Mouse (Mus musculus): Measurements from ENCODE around the gene Myadml2. TPM values are rescaled to one million over a fixed set of nuclear protein-coding genes. Genes with fewer than 3 reads are reported as not detected.

Myadml2 gene
- total RNA-seq, 2 experiments from 2014 or later = 111 to 136 TPM

DNA sequence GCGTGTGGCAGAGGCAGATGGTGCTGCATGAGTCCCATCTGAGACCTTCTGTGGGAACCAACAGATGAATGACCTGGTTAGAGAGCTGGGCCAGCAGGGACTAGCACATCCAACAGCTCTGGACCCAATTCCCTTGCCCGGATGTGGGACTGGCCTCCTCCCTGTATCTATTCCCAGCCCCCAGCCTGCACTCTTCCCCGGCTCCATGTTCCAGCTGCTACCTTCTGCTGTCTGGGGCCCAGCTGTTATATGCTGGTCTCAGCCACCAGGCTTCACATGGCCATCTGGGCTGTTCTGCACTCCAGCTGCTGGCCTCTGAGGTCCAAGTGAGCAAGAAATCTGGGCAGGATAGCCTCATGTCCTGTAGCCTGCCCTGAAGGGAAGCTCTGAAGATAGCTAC lies 17.4 kb upstream of the Myadml2 start:
- peak; percentile 44 for DNase-seq
- intact Hi-C loops (cut with DNase I; ENCODE audit: low total_unique reads) = no loop called here

DNA sequence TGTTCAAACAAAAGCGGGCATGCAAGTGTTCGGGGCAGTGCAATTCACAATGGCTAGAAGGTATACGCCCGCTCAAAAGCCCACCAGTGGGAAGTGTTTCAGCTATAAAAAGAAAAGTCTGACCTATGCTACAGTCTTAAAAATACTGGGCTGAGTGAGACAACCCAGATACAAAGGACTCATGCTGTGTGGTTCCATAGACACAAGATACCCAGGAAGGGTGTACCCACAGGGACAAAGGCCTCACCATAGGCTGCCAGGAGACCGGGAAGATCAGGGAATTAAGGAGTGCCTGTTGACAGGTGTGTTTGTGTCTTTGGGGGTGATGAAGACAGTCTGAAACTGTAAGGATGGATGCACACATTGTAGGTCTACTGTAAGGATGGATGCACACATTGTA lies 15.8 kb upstream of the Myadml2 start:
- intact Hi-C loops (cut with DNase I; ENCODE audit: low total_unique reads) = no loop called here
- DNase-seq = no peak

DNA sequence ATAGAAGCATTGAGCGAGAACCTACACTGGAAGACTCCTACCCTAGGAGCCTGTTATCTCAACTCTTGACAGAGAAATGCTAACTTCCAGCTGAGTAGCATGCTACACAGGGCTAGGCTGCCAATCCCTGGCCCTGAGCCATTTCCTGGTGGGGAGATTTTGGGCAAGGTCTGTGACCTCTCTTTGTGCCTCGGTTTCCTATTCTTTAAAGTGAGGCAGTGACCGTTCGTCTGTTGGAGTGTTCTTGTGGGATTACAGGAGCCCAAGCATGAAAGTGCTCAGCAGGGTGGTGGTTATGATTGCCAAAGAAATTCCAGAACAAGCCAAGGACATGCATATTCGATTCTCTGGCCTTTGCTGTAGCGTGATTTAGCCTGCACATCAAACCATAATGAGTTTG lies 14.8 kb upstream of the Myadml2 start:
- DNase-seq = no peak
- intact Hi-C loops (cut with DNase I; ENCODE audit: low total_unique reads) = no loop called here

DNA sequence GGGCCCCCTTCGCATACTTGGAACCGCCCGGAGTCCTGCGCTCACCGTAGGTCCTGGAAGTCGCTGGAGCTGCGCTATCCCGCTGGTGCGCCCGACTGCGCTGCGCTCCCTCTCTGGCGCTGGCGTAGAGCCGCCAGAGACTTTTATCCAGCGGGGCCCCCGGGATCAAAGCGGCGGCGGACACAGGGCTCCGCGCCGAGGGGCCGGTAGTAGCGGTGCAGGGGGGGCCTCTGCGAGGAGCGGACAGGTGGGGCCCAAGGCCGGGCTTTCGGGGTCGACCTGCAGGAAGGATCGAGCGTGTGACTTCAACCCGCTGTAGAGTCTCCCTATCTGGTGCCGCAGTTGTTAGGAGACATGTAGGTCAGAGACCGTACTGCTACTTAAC lies 13.1 kb upstream of the Myadml2 start, which contains the start of gene Notum:
Gene Notum, minus strand, starts transcription at position 100 of the 385 bp plus-strand sequence.
- intact Hi-C loops (cut with DNase I; ENCODE audit: low total_unique reads) = loop anchor here (2.0 kb wide), 1 partner anchor 50 kb away; no protein-coding TSS in a partner anchor
- DNase-seq = no peak

DNA sequence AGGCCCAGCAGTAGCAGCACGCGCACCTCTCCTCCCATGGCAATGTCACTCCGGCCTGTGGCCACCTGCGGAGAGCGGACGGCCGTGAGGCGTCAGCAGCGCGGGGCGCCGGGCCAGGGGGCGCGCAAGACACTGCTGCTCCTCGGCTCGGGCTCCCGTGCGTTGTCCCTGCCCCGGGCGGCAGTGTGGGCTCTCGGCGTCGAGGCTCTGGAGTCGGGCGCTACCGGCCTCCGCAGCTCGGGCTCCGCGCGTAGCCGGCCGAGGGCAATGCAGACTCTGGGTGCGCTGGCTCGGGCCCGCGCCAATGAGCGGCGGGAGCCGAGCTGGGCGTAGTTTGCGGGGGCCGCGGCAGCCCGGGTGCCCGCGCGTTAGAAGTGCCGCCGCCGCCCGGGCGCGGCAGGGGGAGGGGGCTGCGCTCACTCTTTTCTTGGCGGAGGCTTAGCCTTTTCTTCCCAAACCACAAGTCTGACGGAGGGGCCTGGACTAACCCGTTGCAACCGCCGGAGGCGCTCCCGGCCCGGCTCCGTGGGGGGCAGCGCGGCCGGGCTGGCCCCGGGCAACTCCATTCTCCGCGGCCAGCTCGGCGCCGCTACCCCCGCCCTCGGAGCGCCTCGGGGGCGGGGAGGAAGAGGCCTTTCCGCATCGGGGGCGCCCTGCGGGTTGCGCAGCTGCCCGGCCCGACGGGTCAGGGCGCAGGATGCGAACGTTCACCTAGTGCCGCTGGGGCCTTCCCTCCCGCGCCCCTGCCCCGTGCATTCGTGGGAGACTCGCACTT lies 12.5 kb upstream of the Myadml2 start:
- intact Hi-C loops (cut with DNase I; ENCODE audit: low total_unique reads) = loop anchor here (2.0 kb wide), 1 partner anchor 50 kb away; no protein-coding TSS in a partner anchor
- peak; percentile 54 for DNase-seq

DNA sequence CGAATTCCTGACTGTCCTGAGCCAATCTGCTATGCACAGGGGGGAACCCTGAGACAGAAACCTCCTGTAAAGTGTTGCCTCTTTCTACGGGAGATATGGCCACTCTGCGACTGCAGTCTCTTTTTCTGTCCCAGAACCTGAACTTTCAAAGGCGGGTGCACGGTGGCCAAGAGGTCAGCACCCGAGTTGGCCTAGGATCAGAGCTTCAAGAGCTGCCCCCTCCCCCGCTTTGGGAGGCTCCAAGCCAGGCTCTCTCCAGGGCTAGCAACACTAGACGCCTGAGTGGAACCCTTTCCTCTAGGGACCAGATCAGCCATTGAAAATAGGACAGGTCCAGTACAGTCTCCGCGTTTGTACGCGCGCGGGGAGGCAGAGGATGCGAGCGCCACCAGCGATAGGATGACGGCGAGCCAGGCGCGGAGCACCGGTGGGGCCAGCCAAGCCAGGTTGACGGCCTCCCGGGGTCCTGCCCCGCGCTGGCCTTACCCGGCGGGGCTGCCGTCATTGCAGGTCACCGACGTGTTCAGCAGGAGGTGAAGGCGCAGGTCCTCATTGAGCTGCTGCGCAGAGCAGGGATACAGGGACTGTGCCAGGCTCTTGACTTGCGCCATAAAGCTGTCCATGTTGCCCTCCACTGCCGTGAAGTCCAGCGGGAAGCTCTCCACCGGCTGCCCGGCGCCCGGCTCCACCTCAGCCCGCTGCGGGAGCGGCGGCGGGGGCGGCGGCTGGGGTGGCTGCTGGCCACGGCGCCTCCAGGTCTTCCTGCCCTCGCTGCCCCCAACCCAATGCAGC lies 11.7 kb upstream of the Myadml2 start:
- intact Hi-C loops (cut with DNase I; ENCODE audit: low total_unique reads) = loop anchor here (2.0 kb wide), 1 partner anchor 51 kb away; no protein-coding TSS in a partner anchor
- DNase-seq = no peak

DNA sequence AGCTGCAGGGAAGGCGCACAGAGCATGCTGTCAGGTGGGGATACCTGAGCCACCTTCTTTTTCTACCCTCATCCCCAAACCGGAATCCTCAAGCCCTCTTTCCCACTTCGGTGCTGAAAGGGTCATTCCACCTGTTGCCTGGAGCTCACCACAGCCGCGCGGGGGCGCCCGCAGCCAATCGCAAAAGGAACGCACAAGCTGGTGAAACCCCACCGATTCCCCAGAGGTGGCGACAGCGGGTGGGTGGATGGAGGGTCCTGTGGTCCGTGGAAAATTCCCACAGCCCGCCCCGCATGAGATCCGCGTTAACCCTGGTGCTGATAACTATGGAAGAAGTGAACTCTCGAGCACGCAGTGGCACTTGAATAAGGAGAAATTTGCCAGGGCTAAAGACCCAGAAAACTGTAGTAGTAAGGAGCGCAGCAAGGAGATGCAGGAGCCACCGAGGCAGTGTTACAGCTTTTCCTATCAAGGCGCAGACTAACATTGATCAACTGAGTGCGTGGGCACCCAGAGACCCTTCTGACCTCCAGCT lies 11.0 kb upstream of the Myadml2 start:
- peak; percentile 82 for DNase-seq
- intact Hi-C loops (cut with DNase I; ENCODE audit: low total_unique reads) = no loop called here

DNA sequence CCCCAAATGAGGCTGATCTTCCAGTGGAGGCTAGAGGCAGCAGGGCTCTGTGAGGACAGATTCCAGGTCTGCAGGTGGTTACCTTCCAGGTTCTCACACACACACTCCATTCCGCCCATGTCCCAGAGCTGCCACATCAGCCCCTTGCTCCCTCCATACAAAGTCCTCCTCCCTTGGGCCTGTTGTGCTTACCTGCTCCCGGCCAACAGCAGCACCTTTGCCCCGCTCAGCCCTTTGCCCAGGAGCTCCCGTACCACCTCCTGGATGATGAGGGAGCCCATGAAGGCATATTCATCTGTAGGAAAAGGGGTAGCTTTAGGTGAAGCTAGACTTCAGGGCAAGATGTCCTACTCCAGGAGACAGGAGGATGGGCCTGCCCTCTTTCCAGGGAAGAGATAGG lies 9.3 kb upstream of the Myadml2 start:
- intact Hi-C loops (cut with DNase I; ENCODE audit: low total_unique reads) = no loop called here
- DNase-seq = no peak

DNA sequence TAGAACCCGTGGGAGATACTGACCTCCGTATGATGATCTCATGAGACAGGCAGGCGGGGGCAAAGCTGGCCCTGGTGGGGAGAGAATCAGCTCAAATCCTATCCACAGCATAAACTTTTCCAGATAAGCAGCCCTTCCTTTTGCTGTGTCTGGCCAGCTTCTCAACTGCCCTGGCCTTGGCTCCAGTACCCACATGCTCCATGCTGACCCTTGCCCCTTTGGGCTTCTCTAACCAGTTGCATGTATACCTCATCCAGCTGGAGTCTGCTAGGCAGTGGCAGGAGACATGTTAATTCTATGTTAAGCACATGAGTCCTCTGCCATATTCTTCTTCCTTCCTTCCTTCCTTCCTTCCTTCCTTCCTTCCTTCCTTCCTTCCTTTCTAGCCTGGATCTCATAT lies 6.8 kb upstream of the Myadml2 start:
- intact Hi-C loops (cut with DNase I; ENCODE audit: low total_unique reads) = no loop called here
- DNase-seq = no peak

DNA sequence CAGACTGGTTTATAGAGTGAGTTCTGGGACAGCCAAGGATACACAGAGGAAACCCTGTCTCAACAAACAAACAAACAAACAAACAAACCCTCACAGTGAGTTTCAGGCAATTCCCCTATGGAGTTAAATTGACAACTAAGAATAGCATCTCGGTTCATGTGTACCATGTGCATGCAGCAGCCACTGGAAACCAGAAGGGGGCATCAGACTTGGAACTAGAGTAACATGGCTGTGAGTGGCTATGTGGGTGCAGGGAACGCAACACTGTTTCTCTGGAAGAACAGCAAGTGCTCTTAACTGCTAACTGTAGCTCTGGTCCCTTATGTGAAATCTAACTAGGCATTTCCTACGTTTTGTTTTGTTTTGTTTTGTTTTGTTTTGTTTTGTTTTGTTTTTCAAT lies 3.9 kb upstream of the Myadml2 start:
- DNase-seq = no peak
- intact Hi-C loops (cut with DNase I; ENCODE audit: low total_unique reads) = no loop called here

DNA sequence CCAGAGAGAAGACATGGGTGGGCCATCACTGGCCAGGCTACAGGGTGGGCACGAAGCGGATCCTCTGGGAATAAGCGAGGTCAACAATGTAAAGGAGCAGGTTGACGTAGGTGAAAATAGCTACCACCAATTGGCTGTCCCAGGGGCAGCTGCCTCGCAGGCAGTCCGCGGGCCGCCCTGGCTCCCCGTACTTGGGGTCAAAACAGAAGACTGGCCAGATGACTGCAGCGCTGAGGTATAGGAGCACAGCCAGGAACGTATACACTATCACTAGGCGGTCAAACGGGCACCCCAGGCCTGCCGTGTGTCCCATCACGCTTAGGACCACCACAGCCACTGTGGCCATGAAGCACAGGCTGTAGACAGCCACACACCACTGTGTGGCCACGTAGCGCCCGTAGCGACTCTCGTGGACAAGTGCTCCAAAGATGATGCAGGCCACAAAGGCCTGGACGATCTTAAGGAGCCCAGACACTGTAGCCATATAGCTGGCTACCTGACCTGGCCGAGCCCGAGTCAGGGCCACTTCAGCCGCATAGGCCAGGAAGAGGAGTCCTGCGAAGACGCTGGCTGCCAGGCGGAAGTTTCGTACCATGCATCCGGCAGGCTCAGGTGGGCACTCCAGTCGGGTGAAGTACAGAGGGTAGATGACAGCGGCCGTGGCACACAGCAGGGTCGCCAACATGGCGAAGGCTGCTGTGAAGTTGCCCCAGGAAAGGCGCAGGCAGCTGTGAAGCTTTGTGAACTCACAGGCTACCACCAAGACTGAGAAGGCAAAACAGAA lies 719 bp downstream of the Myadml2 start:
- intact Hi-C loops (cut with DNase I; ENCODE audit: low total_unique reads) = no loop called here
- DNase-seq = no peak

DNA sequence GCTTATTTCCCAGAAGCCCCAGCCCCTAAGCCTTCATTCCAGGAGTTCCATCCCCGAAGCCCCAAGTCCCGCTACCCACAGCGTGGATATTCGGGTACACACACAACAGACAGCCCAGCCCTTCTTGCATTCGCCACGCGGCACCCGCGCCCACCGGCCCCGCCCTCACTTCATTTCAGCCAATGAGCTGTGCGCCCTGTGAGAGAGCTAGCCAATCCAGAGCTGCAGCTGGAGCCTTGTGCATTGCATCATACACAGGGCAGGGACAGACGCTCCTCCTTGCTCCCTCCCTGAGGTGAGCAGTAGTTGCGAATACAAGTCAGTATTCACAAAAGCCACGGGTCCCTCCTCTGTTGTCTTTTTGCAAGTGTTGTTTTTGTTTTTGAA lies 4.4 kb downstream of the Myadml2 start, which contains the start of gene Pycr1:
Gene Pycr1, minus strand, starts transcription at position 169 of the 387 bp plus-strand sequence.
- DNase-seq = peak; percentile 94
- intact Hi-C loops (cut with DNase I; ENCODE audit: low total_unique reads) = no loop called here

DNA sequence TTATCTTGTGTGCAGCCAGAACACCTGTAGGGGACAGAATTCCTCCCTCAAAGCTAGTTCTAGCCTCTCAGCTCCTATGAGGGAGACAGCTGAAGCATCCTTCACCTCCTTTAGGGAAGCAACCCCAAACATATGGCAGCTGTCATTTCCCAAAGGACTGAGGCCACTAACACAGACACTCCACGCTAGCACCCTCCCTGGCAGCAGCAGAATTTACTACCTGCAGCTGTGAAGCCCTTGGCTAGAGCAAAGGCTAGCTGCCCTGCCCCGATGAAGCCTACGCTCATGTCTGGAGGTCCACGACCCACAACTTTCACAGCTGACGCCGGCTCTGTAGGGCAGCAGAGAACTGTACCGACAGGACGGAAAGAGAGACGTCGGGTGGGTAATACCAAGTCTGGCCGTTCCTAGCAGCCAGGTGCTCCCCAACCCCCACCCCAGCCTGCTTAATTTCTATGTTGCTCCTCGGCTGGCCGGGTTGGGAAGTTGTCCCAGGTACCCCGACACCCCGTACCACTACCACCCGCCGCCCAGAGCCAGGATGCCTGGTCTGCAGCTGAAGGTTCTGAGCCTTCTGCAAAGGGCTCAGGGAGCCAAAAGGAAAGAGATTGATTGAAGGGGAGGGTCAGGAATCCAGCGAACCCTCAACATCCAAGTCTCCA lies 4.9 kb downstream of the Myadml2 start:
- no peak for DNase-seq
- intact Hi-C loops (cut with DNase I; ENCODE audit: low total_unique reads) = no loop called here

DNA sequence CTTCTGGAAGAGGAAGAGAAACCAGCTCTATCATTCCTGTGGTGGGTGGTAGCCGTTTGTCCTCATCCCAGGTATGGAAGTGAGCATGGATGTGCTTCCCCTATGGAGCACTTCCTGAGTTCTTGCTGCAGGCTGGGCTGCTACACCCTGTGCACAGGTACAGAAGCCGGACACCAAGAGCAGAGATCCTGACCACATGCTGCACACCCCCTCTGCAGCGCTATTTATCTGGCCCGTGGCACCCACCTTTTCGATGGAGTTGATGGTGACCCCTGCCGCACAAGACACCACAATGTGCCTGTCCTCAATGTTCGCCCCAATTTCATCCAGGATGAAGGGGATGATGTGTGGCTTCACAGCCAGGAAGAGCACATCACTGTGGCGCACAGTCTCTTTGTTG lies 6.1 kb downstream of the Myadml2 start:
- intact Hi-C loops (cut with DNase I; ENCODE audit: low total_unique reads) = no loop called here
- no peak for DNase-seq

DNA sequence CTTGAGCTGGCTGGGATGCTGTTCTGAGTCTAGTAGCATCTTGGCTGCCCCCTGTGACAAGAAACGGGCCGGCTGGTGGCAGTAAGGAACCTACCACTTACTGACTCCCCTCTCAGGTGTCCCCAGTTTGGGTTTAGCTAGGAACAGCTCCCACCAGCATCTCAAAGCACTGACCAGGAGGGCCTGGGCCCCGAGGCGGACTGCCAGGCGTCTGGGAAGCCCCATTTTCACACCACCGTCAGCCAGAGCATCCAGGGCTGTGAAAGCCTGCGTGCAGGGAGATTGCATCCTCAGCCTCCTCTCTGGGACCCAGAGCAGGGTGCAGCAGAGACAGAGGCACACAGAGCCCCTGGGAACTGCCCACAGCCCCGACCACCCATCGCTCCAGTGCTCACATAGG lies 6.7 kb downstream of the Myadml2 start:
- no peak for DNase-seq

DNA sequence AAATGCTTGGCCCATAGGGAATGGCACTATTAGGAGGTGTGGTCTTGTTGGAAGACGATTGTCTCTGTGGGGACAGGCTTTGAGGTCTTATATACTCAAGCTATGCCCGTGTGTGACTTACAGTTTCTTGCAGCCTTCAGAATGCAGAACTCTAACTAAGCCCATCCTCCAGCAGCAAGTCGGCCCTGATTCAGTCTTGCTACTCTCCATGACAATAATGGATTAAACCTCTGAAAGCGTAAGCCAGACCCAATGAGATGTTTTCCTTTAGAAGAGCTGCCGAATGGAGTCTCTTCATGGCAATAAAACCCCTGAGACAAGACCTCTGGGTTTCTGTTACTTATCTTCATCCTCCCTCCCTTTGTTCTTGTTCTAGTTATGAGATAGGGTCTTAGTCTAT lies 13.1 kb downstream of the Myadml2 start:
- no peak for DNase-seq
- intact Hi-C loops (cut with DNase I; ENCODE audit: low total_unique reads) = no loop called here

More for the DNA sequence above, 6.7 kb downstream of the Myadml2 start:
- intact Hi-C loops (cut with DNase I; ENCODE audit: low total_unique reads) = no loop called here

DNA sequence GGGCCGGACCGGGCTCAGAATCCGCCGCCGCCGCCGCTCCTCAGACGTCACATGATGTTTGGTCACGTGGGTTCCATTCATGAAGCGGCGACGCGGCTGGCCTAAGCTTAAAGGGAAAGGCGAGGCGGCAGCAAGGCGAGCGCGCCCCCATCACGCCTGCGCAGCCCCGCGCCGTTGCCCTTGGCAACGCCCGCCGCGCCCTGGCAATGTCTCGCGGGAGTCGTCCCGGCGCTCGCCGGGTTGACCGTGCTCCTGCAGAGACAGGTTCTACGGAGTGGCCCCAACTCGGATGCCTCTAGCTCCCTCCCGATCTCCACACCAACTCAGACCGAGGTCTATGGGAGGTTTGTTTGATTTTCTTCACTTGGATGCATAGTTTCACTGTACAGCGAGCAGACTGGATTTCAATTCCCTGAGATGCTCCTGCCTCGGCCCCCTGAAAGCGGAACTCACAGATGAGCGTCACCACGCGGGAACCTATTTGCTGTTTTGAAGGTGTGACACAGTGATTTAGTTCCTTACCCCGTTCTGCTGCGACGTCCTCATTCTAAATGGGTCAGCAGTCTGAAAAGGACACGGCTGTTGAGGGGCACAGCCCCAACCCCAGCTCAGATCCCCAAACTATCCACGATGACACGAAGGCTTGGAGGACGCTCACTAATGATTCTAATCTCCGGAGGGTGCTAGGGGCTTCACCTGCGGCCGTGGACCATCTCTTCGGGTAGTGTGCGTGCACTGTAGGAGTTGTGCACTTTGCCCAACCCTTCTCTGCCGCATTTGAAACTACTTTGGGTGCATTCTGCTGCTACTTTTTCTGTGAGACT lies 14.2 kb downstream of the Myadml2 start, which contains the start of gene Mafg:
Gene Mafg, minus strand, starts transcription at position 81 of the 824 bp plus-strand sequence.
- DNase-seq = peak; percentile 93
- intact Hi-C loops (cut with DNase I; ENCODE audit: low total_unique reads) = no loop called here
